Mouse (Mus musculus) layer of hippocampus, postnatal 25 days (tissue): ENCODE measurements around the gene Chmp4b. TPM values are rescaled to one million over a fixed set of nuclear protein-coding genes. Genes with fewer than 3 reads are reported as not detected.
A peak's percentile ranks its signal among the peaks of the same experiment; 100 is the strongest.

Experiments used
- DNase-seq, 2 experiments: peaks; one replicate each; pipeline ENCODE4 v3.0.0; 2022; ENCODE audit warnings: mixed read lengths in 2 of 2, low spot score in 1 of 2; ENCODE audit errors: extremely low spot score in 1 of 2
- total RNA-seq, 2 experiments: library from RNA; stranded (reverse); gene quantifications; 2 replicates each; pipeline ENCODE4 v1.2.3; 2021

Gene Chmp4b
- 100 to 1,000 TPM; 206 to 232 TPM for total RNA-seq

DNA sequence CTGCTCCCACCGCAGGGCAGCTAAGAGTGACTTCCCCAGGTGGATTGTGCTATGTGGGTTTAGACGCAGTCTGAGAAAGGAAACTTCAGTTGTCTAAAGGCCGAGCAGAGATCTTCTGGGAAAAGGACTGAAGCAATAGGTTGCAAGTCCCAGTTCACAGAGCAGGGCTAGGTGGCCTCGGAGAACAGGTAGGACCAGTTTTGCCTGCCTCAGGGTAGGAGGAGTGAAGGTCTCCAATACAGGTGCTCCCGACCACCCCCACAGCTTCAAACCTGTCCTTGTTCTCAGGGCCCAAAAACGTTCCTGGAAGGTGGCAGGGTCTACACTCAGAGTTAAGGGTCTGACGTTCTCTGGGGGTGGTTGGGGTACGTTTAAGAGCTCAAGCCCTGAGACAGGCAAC is at the start of gene Chmp4b:
TSS of gene Chmp4b (plus strand) at position 343 of the 400 bp plus-strand sequence.
- no peak for DNase-seq

DNA sequence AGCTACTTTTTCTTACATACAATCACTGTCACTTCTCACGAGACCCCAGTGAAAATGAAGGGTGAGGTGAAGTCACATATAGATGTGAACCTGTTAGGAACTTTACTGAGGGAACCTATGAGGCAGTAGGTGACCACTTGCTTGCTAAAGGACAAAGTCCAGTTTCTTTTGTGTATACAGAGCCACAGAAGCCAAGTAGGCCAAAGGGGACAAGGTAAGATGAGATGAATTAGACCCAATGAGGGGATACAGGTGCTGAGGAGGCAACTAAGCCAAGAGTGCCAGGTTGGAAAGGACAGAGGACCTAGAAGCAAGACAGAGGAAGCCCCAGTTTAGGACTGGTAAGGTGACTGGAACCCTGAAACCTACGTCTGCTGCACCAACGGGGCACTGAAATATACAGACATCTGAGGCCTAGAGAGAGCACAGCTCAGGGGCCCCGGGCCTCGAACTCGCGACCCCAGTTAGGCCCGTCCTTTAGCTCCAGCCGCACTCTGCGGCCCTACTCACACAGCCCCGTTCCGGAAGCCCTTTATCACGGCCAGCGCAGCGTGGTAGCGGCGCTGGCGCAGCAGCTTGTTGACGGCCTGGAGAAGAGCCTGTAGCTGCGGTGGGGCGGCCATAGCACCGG is 48.4 kb upstream of the Chmp4b start:
- no peak for DNase-seq

DNA sequence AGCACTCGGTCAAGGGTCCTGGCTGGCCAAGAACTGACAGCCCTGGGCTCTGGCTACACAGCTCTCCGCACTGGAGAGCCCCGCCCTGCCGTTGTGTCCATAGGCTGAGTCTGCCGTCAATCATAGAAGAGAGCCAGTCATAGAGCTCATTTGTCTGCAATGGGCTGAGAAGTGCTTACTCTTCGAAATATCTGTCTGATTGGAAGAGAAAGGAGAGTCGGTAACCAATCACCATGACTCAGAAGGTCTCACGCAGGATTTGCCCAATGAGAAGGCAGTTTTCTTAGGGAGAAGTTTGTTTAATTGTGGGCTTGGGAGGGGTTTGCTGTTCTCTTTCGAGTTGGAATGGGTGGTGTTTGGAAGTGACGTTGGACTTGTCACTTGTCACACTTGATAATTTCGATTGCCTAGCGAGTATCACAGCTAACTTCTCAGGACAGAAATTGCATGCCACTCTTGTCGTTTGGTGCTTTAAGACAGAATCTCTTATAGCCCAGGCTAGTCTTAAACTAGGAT is 47.8 kb upstream of the Chmp4b start, which contains the start of gene Pxmp4:
TSS of gene Pxmp4 (minus strand) at position 71 of the 516 bp plus-strand sequence.
- peak; percentile 98 to 100 for DNase-seq

DNA sequence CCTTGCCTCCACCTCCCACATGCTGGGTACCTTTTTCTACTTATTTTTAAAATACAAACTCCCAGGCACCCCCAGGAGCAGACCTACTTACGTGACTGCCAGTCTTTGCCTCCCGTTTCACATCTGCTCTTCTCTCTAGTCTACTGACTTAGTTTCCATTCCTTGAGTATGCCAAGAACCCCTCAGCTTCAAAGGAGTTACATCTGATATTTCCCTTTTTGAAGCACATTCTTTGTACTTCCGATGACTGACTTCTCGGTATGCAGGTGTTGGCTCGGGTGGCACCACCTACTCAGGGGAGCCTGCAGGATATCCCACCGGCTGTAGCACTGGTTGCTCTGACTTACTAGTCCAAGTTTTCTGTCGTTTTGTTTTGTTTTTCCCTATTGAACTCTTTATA is 47.3 kb upstream of the Chmp4b start:
- no peak for DNase-seq

DNA sequence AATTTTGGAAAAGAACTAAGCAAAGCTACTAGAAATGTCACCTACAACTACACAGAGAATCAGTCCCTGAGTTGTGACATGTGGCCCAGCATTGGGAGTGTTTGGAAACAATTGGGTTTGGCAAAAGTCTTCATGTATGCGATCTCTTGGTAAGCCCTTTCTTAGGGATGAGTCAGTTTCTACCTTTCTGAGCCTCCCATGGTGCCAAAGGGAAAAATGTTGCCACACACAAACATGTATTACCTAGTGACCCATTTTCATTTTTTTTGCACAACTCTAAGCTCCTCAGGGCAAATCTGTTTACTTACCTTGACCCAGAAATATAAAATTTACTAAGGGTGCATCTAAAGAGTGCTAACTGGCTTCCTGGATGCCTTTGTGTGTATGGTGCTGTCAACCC is 44.5 kb upstream of the Chmp4b start:
- no peak for DNase-seq

DNA sequence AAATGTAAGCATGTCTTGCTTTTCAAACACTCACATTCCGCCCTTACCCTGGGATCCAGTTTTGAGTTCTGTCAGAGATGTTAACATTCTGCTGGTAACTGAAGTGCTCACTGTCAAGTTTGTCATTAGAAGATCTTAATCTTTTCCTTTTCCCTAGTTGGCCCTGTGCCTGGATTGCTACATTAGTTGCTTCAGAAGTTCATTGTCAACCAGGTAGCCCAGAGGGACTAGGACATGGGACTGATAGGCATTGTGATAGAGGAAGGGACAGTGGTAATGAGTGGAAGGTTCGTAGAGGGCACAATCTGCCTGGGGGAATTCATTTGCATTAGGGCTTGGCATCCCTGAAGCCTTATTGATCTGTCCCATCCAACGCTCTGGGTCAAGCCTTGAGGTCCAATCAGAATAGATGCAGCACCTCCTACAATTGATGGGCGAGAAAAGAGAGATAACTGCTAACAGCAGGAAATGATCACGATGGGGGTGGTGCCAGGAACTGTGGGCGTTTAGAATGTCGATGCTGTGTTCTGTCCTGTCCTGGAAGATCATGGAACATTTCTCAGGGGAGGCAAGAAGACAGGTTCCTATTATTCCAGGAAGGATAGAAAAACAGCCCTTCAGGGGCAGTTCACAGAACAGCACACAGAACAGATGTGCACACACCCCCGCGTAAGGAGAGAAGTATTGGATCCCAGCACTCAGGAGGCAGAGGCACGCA is 42.3 kb upstream of the Chmp4b start:
- DNase-seq: no peak

DNA sequence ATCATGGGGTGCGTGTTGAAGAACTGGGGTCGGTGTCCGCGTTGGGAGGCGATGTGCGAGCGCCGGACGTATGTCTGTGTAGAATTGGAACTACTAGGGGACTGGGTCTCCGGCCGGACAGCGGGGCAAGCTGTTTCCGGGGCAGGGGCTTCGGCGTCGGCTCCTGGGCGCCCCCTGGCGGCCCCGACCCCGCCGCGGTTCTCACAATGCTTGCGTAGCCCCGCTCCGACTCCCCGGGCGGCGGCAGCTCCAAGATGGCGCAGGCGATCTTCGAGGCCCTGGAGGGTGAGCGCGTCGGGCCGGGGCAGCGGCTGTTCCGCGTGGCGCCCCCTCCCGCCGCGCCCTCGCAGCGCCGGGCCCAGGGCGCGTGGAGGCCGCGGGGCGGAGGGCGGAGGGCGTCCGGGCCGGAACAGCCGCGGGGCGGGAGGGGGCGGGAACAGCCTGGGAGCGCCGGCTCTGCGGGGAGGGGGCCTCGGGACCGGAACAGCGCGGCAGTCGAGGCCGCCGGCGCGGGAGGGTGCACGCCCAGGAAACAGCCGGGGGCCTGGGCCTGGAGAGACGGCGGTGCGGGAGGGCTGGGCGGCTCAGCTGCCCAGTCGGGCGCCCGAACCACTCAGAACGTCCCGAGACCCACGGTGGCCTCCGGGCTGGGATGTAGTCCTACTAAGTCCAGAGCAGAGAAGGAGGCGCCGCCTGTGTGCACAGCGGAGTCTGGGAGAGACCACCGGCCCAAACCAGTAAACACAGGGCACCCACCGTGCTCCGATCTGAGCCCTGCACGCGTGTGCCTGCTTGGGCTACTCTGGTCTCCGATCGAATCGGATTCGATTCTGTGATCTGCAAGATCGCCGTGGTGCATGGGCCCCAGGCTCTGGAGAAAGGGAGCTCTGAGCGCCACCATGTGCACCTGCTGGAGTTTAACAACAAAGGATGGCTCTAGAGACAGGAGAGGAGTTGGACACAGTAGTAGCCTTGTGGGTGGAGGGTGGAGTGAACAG is 38.1 kb upstream of the Chmp4b start, which contains the start of the genes Zfp341 and 4930519P11Rik:
TSS of gene Zfp341 (plus strand) at position 180 of the 998 bp plus-strand sequence.
TSS of gene 4930519P11Rik (minus strand) at position 320 of the 998 bp plus-strand sequence.
- peak; percentile 78 to 90 for DNase-seq

DNA sequence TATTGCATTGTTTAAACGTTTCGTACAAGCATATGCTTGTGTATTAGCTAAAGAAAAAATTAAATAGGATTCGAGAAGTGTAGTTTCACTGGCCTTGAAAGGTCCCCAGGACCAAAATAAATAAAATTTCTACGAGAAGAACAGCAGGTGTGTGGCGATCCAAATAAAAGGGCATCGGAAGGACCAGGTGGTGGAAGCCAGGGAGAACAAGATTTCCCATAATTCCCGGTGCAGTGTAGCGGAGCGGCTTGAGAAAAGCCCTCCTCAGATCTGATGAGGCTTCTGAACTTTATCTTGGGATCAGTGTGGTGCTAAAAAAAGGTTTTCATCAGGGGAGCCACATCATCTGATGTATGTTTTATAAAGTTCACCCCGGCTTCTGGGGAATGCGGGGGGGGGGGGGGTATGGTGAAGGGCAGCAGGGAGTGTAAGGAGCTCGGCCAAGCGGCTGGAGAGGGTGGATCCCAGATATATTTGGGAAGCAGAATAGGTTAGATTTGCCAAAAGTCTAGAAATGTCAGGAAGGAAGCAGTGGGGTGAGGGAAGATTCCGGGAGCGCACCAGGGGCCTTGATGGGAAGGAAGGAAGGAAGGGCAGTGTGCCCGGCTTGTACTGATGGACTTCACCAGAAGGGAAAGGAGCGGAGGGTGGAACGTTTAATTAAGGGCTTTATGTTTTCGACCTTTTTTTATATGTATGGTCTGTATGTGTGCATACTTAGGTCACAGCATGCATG is 36.5 kb upstream of the Chmp4b start:
- no peak for DNase-seq

DNA sequence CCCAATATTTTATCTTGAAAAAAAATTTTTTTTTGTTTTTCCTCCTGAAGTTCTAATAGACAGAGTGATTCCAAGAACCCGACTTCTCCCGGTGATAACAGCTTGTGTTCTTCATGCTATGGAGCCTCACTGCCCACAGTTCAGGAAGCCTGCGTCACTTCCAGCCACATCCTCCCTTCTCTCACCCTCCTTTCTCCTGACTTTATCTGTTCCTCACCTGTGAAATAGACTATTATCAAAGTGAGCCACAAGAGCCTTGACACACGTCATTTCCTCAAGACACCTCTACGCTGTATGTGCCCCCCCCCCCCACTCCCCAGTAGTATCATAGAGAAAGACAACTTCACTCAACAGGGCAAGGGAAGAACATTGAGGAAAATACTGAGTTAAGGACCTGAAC is 35.8 kb upstream of the Chmp4b start:
- DNase-seq: no peak

DNA sequence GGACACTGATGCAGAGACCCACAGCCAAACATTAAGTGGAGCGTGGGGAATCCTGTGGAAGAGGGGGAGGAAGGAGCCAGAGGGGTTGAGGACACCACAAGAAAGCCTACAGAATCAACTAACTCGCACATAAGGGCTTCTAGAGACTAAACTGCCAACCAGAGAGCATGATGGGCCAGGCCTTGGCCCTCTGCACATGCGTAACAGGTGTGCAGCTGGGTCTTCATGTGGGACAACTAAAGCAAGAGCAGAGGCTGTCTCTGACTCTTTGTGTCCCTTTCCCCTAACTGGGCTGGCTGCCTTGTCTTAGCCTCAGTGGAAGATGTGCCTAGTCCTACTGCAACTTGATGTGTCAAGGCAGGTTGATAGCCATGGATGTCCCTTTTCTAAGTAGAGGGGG is 34.4 kb upstream of the Chmp4b start:
- DNase-seq: no peak

DNA sequence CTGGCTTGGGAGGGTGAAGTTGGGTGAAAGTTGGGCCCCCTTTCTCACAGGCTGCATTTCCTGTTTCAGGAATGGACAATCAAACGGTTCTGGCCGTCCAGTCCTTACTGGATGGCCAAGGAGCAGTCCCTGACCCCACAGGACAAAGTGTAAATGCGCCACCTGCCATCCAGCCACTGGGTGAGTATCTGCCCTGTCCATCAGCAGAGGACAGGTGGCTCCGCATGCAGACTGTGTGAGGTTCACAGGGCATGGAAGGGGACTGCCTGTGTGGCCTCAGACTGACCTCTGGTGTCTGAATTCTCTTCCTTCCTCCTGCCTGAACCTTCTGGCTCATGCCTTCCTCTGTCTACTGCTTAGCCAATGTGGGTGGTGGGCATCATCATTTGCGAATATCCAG is 29.8 kb upstream of the Chmp4b start:
- no peak for DNase-seq

DNA sequence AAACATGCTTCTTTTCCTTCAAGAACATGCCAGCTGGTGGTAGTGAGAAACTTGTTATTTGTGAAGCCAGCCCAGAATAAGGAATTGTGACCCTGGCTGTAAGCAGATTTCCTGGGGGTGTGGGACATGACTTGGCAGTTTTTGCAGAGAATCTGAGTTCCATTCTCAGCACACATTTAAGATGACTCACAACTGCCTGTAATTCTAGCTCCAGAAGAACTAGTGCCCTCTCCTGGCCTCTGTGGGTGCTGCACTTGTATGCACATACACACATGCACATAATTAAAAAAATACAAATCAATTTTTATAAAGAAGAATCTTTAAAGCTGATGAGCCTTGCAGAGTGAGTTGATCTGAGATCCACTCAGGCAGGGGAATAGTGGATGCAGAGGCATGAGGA is 27.4 kb upstream of the Chmp4b start:
- no peak for DNase-seq

DNA sequence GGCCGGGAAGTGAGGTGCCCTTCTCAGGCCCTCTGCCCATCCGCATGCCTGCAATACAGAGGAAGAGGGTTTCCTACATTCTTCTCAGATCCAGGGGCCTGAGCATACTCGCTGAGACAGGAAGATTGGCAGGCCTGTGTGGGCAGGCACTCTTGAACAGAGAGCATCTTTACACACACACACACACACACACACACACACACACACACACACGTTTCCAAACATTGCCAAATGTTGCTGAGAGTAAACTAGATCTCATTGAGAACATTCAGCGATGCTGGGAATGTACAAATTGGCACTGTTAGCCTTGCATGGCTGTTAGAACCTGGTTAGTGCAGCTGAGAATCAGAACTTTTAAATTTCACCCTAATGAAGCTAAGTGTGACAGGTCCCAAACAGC is 21.0 kb upstream of the Chmp4b start:
- peak in 1 of 2 experiments; percentile 31 for DNase-seq

DNA sequence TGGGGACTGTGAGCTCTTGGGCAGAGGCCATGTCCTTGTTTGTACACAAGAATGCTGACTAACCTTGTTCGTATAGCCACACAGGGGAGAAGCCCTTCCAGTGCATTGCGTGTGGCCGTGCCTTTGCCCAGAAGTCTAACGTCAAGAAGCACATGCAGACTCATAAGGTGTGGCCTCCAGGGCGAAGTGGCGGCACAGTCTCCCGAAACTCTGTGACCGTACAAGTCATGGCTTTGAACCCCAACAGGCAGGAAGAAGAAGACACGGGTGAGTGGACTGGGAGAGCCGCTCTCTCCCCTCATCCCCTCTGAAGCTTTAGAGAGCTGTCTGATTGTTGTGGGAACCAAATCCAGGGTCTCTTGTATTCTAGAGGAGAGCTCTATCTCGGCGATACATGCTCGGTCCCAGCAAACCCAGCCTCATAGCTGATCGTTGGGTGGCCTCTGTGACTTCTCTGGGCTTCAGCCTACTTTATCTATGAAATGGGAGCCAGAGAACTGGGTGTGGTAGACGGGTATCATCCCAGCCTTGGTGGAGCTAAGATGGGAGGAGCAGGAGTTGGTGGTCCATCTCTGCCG is 19.2 kb upstream of the Chmp4b start:
- DNase-seq: no peak

DNA sequence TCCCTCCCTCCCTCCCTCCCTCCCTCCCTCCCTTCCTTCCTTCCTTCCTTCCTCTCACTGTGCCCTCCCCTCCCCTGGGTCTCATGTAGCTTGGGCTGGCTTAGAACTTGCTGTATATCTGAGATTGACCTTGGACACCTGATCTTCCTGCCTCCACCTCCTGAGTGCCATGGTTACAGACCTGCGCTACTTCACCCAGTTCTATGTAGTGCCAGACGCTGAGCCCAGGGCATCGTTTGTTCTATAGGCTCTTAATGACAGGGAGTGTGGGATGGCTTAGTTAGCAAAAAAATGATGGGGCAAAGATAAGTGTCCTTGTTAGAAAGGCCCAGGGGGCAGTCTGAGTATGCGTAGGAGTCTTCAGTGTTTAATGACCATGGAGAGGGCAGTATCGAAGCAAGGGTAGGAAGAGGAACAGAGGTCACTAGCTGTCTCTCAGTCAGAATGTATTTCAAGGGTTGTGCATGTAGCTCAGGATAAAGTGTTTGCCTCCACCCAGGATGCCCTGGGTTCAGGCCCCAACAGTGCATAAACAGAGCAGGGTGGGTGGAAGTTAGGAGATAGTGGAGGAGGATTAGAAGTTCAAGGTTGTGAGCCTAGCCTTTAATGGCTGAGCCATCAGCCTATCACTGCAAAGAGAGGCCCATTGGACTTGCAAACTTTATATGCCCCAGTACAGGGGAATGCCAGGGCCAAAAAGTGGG is 18.3 kb upstream of the Chmp4b start:
- no peak for DNase-seq

DNA sequence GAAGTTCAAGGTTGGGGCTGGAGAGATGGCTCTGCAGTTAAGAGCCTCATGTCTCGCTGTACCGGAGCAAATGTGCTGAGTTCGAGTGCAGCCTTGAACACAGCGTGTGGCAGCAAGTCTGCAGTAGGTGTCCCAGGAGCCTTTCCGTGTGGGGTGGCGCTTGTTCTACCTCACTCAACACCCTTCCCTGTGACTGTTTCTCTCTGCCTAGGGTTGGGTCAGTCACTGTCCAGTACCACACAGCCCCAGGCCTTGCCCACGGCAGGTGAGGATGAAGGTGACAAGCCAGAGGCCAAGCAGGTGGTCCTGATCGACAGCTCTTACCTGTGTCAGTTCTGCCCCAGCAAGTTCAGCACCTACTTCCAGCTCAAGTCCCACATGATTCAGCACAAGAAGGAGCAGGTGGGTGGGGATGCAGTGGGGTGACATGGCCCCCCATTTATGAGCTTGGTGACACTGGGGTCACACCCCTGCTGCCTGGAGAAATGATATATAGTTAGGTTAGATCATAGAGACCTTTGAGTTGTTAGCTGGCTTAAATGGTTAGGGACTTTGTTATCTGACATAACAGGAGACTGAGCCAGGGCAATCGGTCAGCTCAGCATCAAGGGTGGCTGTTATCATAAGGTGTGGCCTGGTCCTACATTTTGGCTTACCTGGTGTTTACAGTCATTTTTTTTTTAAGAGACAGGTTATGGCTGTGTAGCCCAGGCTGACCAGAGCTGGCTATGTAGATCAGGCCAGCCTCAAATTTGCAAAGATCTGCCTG is 17.4 kb upstream of the Chmp4b start:
- no peak for DNase-seq

DNA sequence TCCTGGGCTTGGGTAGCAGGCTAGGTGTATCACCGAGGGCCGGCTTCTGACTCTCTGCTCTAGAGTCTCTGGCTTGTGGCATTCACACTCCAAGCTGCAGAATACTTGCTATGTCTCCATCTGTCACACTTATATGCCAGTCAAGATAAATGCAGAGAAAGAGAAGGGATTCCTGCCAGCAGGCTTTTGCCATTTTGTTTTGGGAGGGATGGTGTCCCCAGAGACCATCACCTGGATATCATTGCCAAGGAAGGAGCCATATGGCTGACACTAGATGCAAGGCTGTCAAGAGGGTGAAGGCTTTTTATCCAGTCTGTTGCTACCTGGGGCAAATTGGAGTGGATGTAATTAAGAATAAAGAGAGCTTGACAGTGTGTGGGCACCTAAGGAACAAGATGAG is 15.7 kb upstream of the Chmp4b start:
- no peak for DNase-seq

DNA sequence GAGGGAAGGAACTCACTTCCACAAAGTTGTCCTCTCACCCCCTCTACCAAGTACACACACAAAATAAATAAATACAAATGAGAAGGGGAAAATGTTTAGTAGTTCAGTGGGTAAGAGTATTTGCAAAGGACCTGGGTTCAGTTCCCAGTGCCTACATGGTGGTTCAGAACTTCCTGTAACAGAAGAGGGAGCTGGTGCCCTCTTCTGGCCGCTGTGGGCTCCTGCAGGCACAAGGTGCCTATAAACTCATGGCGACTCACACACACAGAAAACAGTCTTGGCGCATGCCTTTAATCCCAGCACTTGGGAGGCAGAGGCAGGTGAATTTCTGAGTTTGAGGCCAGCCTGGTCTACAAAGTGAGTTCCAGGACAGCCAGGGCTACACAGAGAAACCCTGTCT is 13.0 kb upstream of the Chmp4b start:
- no peak for DNase-seq
